Mouse (Mus musculus) adrenal gland (tissue): ENCODE data around the gene Ibtk.
"Not testable (repeated sequence)": the region's sequence is repeated elsewhere in the genome, so short reads cannot be mapped to it uniquely, and the experiment has no call there.

Source experiments
- intact Hi-C: fragments of 180-260 bp; cut with DNase I; formaldehyde crosslinking; loops from one replicate; pipeline ENCODE4 v1.15.1; 2025
- long read RNA-seq, 2 experiments: library from polyadenylated mRNA; unstranded; transcript quantifications; one replicate each; pipeline ENCODE4 v2.0.0; 2020; ENCODE audit warnings: borderline replicate concordance in 1 of 2; ENCODE audit not compliant: insufficient replicate concordance in 1 of 2

The Ibtk gene
- long read RNA-seq, experiment 1, partial matches to known transcripts = 11 of 15 reads
- long read RNA-seq, experiment 1, other reads (novel, unspliced or antisense) = 4 of 15 reads
- long read RNA-seq, experiment 2, partial matches to known transcripts = 5 of 9 reads
- long read RNA-seq, experiment 2, other reads (novel, unspliced or antisense) = 4 of 9 reads

DNA sequence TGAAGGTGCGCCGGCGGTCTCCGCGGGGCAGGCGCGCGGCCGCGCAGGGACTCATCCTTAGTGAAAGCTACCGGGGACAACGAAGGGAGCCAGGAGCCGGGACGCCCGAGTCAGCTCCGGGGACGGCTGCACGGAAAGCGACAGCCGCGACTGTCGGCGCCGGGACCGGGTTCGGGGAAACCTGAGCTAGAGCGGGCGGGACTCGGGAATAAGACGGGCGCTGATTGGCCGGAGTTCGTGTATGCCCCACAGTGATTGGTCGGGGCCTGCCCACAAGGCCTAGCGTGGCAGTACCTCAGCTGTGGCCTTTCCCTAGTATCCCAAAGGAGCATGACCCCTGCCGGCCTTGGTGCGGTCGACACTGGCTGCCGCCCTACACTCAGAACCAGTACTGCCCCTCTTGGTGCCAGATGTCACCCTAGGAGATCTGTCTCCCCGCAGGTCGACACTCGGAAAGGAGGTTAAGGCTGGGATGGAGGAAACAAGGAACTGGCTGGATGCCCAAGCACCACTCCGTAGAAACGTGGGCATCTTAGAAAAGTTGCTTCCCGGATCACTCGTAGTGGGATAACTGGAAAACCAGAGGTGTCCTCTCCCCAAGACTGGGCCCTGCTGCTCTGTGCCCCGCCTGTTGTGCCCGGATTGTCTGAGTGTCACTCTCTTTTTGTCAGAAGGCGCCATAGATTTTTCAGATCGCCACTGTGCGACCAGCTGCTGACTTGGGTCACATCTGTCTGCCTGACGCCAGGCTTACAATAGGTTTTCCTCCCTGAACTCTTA, at the start of gene Ibtk:
TSS of gene Ibtk (minus strand) at position 193 of the 780 bp plus-strand sequence.
- intact Hi-C loops = no loop called here

GRCm38 (mm10) chr9:85791521-85791920, 42.4 kb upstream of the Ibtk start:
- intact Hi-C loops = not testable (repeated sequence)

DNA sequence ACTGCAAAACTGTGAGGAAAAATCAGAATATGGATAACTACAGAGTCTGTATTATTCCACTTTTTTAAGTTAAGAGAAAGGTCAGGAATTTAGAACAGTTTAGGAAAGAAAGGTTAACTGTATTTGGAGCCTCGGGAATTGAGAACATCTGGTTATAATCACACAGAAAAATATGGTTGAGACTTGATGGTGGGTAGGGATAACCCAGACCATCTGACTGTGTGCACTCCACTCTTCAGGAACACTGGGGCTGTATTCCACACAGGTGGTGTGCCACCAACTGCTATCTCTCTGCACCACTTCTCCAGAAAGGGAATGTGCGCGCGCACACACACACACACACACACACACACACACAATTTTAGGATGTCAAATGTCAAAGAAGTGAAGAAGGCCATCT, 31.1 kb upstream of the Ibtk start:
- intact Hi-C loops = no loop called here

DNA sequence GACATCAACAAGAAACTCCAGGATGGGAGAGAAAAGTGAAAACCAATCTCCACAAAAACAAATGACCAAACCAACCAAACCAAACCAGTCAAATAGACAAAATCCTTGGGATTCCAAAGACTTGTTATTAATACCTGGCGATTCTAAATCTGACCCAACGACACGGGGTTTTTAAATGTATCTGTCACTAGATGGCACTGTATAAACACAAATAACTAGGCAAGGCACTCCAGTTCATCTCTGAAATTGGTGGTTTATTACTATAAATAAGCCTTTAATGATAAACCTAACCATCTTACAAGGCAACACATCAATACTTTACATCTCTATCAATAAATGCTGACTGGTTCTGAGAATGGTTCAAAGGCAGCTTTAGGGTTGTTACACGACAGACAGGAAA, 30.3 kb upstream of the Ibtk start:
- intact Hi-C loops = loop anchor here (1.0 to 10.0 kb wide), 3 partner anchors 618 to 795 kb away; partner anchors contain the start of genes Pgm3 and Rwdd2a

DNA sequence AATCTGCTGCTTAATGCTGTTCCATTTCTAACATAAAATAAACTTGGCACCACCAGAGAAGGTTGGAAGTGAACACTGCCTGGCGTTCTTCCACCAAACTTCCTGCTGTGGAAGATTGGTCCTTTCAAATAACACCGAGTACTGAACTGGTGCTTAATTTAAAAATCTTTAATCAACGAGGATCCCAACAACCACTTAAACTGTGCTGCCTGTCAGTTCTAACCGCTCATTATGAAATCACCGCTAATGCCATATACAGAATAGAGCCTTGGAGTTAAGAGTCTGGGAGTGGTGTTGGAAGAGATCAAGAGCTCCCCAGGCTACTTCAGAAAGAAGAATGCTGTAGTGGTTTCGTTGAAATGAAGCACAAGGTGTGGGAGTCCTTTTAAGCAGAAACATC, 28.4 kb upstream of the Ibtk start:
- intact Hi-C loops = loop anchor here (5.0 to 10.0 kb wide), 2 partner anchors 620 to 797 kb away; partner anchors contain the start of genes Pgm3 and Rwdd2a

GRCm38 (mm10) chr9:85772280-85772679, 23.1 kb upstream of the Ibtk start:
- intact Hi-C loops = loop anchor here (10.0 kb wide), 1 partner anchor 803 kb away; the partner anchor contains the start of genes Pgm3 and Rwdd2a

DNA sequence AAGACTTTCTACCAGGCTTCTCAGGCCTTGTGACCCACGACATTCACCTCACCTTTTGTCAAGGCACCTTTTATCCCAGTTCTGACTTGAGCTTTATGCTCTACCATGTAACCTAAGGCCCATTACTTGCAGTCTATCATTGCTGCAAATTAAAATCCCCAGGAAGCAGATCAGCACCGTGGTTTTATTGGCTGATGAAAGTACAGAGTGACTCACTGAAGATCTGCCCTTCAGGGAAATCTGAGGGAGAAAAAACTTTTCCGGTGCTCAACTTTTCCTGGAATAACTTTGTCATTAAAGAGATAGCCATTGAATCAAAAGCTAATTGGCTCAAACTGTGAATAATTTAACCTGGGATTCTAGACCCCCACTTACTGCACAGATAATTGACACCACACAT, 22.3 kb upstream of the Ibtk start:
- intact Hi-C loops = loop anchor here (10.0 kb wide), 1 partner anchor 803 kb away; the partner anchor contains the start of genes Pgm3 and Rwdd2a

GRCm38 (mm10) chr9:85770369-85770768, 21.2 kb upstream of the Ibtk start:
- intact Hi-C loops = loop anchor here (10.0 kb wide), 1 partner anchor 804 kb away; the partner anchor contains the start of genes Pgm3 and Rwdd2a

DNA sequence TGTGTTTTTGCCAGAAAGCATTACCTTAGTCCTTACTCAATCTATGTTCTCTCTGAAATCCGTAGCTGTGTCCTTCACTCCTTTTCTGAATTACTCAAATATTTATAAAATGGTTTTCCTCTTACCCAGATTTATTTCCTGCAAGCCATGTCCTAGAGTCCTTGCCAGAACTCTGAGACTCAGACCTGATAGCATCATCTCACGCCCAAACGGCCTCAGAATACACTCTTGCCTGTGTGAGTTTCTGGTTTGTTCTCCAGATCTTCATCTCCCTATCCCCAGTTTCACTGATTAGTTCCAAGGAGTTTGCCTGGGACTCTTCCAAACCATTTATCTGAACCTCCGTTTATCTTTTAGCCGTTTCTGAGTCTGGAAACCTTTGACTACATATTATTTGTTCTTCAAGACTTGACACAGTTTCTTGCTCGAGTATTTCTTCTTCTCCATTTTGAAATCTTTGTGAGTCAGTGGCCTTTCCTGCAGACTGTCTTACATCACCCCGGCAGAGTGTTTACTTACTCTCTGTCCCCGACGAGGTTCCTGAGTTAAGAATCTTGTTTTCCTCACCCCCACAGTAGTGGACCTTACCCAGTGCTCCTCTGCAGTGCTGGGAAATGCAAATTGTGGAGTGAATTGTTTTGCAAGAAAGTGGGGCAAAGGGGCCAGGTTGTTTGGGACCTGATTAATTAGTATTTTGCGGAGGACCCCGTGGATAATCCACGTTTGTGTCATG, 20.1 kb upstream of the Ibtk start:
- intact Hi-C loops = no loop called here

DNA sequence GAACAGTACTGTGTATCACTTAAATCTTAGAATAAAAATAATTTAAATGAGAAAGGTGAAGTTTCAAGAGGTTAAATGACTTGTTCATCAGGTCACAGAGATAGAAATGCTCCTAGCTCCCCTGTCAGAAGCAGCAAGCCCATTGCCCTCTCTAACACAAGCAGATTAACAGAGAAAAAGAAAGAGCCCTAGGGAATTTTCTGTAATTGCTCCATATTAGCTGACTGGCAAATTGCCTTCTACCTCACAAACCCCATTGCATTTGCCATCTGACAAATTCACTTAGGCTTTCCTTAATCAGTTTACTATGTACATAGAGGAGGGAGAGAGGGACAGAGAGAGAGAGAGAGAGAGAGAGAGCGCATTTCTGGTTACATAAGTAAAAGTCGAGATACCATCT, 18.1 kb upstream of the Ibtk start:
- intact Hi-C loops = no loop called here

DNA sequence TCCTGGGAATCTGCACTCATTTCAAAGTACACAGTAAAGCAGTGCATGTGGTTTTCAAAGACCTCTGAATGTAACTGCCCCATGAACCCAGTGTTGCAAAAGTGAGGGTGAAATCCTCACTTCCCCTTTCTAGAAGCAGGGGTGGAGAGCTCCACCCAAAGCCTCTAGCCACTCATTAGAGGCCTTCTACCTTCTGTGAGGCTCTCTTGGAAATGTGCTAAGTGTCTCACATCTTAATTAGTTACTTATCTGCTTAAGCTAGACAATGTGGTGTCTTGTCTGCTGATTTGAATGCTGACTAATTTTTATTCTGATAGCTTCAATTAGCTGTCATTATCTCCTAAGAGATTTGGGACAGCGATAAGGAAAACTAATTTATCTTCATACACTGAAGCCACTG, 13.3 kb upstream of the Ibtk start:
- intact Hi-C loops = no loop called here

DNA sequence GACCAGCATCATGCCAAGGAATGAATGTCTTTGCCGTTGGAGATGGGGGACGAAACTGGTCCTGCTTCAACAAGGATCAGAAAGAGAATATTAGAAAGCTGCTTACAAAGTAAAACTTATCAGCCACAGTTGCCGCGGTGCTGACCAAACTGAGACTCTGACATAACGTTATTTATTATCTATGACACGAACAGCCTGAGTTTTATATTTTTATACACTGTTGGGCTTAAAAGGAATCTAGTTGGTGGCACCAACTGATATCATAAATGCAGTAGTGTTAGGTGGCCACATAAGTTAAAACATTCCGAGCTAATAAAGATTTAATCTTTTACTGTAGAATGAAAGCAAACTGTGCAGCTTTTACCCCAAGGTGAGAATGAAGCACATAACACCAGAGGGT, 1.7 kb upstream of the Ibtk start:
- intact Hi-C loops = no loop called here

DNA sequence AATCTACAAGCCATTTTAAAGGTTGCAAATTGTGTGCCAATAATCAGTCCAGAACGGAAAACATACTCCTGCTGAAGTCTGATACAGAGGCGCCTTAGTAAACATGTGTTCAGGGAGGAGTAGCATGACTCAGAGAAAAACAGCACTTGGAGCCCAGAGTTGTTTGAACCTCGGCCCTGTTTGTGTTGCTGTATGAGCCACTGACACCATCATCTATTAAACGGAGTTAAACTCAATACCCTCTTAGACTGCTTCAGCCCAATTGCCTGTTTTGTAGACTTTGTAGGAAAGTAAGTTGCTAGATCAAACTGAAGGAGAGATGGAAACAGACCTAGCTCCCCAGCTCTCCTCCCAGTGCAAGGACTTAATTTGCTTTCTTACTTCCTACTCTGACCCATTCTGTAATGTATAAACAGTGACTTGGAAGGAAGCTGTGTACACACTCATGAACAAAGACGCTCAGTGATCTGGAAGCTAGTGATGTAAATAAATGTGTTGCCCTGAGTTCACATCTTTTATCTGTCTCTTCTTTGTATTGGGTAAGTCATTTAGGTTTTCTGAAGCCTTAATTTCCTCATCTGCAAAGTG, 882 bp upstream of the Ibtk start:
- intact Hi-C loops = no loop called here

DNA sequence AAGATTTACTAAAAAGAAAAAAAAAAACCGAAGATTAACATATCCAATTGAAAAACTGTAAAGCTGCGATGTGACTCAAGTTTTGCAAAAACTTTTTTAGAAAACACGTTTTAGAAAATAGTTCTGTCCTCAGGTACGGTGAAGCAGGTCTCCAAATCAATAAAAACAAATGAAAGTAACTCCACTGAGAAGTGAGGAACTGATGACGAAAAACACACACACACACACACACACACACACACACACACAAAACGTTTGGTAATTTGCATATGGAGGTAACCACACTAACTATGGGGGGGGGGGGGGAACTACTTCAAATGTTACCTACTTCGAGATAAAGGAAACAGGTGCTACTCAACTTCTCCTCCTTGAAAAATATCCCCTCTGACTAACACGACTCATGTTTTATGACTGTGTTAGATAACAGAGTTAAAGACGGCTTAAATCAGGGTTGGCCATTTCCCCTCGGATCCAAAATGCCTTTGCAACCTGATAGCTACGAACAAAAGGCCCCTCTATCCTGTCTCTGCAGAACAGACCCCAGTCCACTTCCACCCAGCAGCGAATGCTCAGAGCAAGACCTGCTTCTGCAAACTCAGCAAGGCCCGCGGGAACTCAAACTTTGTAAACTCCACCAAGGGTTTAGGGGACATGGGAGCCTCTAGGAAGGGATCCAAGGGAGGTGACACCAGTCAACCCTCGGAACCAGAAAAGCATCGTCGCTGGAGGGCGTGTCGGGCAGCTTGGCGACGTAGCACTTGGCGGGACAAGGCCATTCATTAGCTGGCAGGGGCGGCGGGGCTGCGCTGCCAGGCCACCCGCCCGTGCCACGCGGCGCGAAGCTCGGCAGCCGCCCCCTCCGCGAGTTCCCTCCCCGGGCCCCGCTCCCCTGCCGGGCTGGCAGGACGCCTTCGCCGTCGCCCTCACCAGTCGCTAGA, 661 bp downstream of the Ibtk start:
- intact Hi-C loops = no loop called here

GRCm38 (mm10) chr9:85745566-85745965, 3.6 kb downstream of the Ibtk start:
- intact Hi-C loops = no loop called here

DNA sequence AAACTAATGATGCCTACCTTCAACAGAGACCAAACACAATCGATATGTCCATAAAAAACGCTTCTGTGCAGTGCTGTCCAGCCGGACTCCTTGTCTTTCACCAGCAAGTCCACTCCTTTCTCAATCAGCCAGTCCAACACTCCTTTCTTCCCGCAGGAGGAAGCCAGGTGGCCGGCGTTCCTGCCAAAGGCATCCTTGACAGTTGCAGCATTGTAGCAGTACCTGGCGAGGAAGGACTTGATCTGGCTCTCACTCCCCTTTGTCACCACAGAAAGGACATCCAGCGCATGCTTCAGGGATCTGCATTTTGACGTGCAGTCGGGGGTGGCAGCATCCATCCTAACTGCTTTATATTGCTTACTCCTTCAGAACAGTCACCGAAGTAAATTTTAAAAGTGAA, 5.8 kb downstream of the Ibtk start:
- intact Hi-C loops = no loop called here

DNA sequence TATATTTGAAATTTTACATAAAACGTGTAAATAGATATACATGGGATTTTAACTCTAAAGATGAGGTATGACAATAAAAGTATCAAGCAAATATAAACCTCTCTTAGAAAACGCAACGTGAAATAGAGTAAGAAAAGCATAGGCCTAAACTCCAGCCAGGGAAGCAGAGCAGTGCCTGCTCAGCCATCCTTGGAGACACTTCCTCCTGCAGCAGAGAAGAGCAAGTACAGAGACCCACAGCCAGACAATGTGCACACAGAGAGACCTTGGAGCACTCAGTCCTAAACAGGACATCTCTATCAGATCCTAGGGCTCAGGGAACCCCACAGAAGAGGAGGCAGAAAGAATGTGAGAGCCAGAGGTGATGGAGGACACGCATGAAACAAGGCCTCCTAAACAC, 7.0 kb downstream of the Ibtk start:
- intact Hi-C loops = no loop called here

GRCm38 (mm10) chr9:85739279-85739678, 9.9 kb downstream of the Ibtk start:
- intact Hi-C loops = no loop called here

DNA sequence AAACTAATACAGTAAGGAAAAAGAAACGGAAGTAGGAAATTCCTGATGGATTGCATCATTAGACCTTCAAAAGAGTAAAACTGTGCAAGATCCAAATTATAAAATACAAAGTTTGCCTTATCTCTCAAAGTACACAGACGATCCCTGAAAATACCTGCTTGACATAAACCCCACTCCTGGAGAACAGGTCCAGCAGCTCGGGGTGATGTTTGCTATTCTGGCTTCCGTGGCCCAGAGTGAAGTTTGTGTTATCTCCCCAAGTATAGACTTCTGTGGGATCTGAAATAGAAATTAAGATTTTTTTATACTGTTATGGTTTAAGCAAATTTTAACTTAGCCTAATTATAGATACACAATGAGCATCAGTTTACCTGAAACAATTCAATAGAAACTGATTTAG, 14.3 kb downstream of the Ibtk start:
- intact Hi-C loops = no loop called here

GRCm38 (mm10) chr9:85724078-85724477, 25.1 kb downstream of the Ibtk start:
- intact Hi-C loops = no loop called here
